Mouse (Mus musculus) heart, embryonic 12.5 days (tissue): ENCODE data around the gene Dcp1b. TPM values are rescaled to one million over a fixed set of nuclear protein-coding genes. Genes with fewer than 3 reads are reported as not detected.

Experiments used
- ATAC-seq: fragments of 200-750 bp; cut with Nextera tagmentation; 2 replicates; pipeline ENCODE4 v1.8.0; 2017; ENCODE audit warnings: moderate TSS enrichment, moderate library complexity; ENCODE audit not compliant: insufficient number of reproducible peaks, low FRiP score
- H3K27ac ChIP-seq: fragments of 300-500 bp; sonication (generic); 2 replicates; pipeline ENCODE4 v1.5.1; 2016; ENCODE audit warnings: mild to moderate bottlenecking, moderate library complexity; ENCODE audit not compliant: poor library complexity, severe bottlenecking
- H3K27me3 ChIP-seq: fragments of 300-500 bp; sonication (generic); replicated peaks from 2 replicates; pipeline ENCODE4 v1.6.1; 2016; ENCODE audit warnings: mild to moderate bottlenecking, moderate library complexity
- H3K36me3 ChIP-seq: fragments of 300-500 bp; sonication (generic); 2 replicates; pipeline ENCODE4 v1.6.1; 2016; ENCODE audit warnings: mild to moderate bottlenecking, moderate library complexity
- H3K4me1 ChIP-seq: fragments of 300-500 bp; sonication (generic); replicated peaks from 2 replicates; pipeline ENCODE4 v1.6.1; 2016; ENCODE audit warnings: mild to moderate bottlenecking
- H3K4me2 ChIP-seq: fragments of 300-500 bp; sonication (generic); 2 replicates; pipeline ENCODE4 v1.6.1; 2016; ENCODE audit warnings: mild to moderate bottlenecking, moderate library complexity
- H3K4me3 ChIP-seq: fragments of 300-500 bp; sonication (generic); 2 replicates; pipeline ENCODE4 v1.5.1; 2016; ENCODE audit warnings: mild to moderate bottlenecking
- H3K9ac ChIP-seq: fragments of 300-500 bp; sonication (generic); 2 replicates; pipeline ENCODE4 v1.6.1; 2016; ENCODE audit warnings: mild to moderate bottlenecking, moderate library complexity
- H3K9me3 ChIP-seq: fragments of 300-500 bp; sonication (generic); replicated peaks from 2 replicates; pipeline ENCODE4 v1.6.1; 2016; ENCODE audit warnings: mild to moderate bottlenecking, moderate library complexity
- WGBS: fragments of 180-500 bp; shearing (Covaris S2); methylation state at CpG from one replicate; pipeline ENCODE4 v1.1.7; 2016; 5-methylcytosine and 5-hydroxymethylcytosine counted together
- polyA plus RNA-seq: library from polyadenylated mRNA; unstranded; fragments of >200 nt; fragmentation: Nextera tagmentation; extraction: Ambion mirVana; gene quantifications from 2 replicates; pipeline ENCODE4 v1.2.1, GENCODE M21; 2016

Dcp1b gene
- polyA plus RNA-seq, 1 experiment from 2014 or later = 6.3 TPM

DNA sequence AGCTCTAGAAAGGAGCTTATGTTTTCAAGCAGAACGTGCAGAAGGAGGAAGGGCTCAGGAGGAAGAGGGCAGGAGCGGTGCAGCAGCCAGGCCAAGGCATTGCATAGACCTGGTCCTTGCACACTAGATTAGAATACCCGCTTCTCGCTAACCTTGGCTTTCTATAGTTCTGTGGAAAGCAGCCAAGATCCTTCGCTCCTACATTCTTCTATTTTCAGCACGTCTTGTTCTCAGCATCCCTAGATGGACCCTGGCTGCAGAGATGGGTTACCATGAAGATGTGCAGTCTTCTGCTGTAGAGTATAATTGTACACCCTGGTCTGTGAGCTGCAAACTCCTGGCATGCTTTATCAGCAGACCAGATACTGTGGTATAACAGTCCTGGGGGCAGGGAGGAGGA is 39.1 kb downstream of the Dcp1b start:
- H3K4me1 ChIP-seq = peaks cover 58% of the 10 kb centered on the region
- H3K9me3 ChIP-seq = no peaks in the 10 kb centered on the region
- ATAC-seq = peak; percentile 42
- WGBS = 35% methylated on average over 6 of the region's 6 CpGs
- no peaks in the 10 kb centered on the region for H3K36me3 ChIP-seq
- peak overlapping the region; percentile 52 for H3K4me2 ChIP-seq
- no peaks in the 10 kb centered on the region for H3K27me3 ChIP-seq
- H3K4me3 ChIP-seq = no peak overlapping the region
- H3K27ac ChIP-seq = peak overlapping the region; percentile 84
- H3K9ac ChIP-seq = 0 out of 2 replicates have a peak overlapping the region, but pooled peaks have one; percentile 28

DNA sequence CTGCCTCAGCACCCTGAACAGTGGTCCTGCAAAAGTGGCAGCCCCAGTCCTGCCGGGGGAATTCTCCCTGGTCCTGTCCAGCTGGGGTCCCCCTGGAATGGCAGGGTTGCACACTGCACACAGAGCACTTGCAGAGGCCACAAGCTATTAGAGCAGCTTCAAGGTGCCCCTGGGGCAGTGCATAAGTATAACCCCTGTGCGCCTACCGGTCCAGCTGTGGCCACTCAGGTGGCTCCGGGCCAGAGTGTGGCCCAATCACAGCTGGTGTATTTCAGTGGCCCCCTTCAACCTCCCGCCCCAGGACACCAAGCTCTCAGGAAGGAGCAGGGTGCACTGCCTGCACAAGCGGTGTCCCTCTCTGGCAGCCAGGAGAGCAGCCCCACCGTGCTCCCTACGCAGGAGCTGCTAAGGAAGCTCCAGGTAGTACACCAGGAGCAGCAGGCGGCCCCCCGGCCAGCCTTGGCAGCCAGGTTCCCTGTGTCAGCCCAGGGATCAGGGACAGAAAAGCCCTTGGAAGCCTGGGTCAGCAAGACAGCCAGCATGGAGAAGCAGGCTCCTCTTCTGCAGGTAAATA is 40.1 kb downstream of the Dcp1b start:
- Histone ChIP-seq H3K9ac (peak overlapping the region; percentile 60), H3K4me2 (peak overlapping the region; percentile 52), H3K27me3 (no peaks in the 10 kb centered on the region), H3K4me3 (no peak overlapping the region), H3K36me3 (no peaks in the 10 kb centered on the region), H3K4me1 (peaks cover 66% of the 10 kb centered on the region), H3K27ac (peak overlapping the region; percentile 84), H3K9me3 (no peaks in the 10 kb centered on the region)
- ATAC-seq = peak; percentile 30; the same call in 1 of the 2 replicates
- 68% methylated on average over 10 of the region's 10 CpGs for WGBS

DNA sequence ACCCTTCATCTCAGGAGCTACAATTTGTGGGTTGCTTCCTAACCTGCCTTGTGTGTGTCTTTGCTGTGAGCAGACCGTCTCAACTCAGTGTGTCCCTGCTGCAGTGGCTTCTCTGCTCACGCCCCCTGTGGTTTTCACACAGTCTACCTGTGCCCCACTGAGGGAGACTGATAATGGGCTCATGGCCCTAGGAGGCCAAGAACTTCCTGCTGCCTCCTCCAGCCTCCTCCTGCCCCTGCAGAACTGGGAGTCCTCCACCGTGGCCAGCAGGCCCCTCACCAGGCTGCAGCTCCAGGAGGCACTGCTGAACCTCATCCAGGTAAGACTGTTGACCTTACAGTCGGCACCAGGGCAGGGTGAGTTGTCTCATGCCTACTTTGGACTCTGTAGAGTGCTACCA is 42.6 kb downstream of the Dcp1b start:
- no peak overlapping the region for H3K4me2 ChIP-seq
- H3K36me3 ChIP-seq = no peaks in the 10 kb centered on the region
- 0 out of 2 replicates have a peak overlapping the region, but pooled peaks have one; percentile 7 for H3K9ac ChIP-seq
- ATAC-seq = no peak
- H3K27me3 ChIP-seq = no peaks in the 10 kb centered on the region
- H3K9me3 ChIP-seq = no peaks in the 10 kb centered on the region
- WGBS = 44% methylated on average over 4 of the region's 4 CpGs
- no peak overlapping the region for H3K27ac ChIP-seq
- no peak overlapping the region for H3K4me3 ChIP-seq
- peaks cover 66% of the 10 kb centered on the region for H3K4me1 ChIP-seq

DNA sequence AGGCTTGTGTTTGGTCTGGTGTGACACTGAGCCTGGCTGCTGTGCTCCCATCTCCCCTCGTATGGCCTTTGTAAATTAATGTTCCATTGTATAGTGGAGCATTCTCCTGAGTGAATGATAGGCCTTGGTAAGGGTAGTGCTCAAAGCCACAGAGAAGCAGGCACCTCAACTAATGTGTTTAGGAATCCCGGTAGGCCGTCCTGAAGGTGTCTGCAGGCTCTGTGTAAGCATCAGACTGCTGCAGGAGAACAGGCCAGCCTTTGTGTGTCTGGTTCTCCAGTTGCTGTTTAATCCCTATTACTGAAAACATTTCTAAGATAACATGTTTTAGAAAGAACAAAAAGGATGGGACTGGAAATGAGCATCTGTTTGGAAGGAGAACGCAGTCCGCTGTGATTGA is 43.5 kb downstream of the Dcp1b start:
- Histone ChIP-seq H3K9ac (no peak overlapping the region), H3K27me3 (no peaks in the 10 kb centered on the region), H3K9me3 (no peaks in the 10 kb centered on the region), H3K27ac (no peak overlapping the region; the same call in 1 of the 2 replicates), H3K4me1 (peaks cover 58% of the 10 kb centered on the region), H3K36me3 (no peaks in the 10 kb centered on the region), H3K4me3 (no peak overlapping the region), H3K4me2 (no peak overlapping the region)
- 75% methylated on average over 5 of the region's 5 CpGs for WGBS
- ATAC-seq = no peak

DNA sequence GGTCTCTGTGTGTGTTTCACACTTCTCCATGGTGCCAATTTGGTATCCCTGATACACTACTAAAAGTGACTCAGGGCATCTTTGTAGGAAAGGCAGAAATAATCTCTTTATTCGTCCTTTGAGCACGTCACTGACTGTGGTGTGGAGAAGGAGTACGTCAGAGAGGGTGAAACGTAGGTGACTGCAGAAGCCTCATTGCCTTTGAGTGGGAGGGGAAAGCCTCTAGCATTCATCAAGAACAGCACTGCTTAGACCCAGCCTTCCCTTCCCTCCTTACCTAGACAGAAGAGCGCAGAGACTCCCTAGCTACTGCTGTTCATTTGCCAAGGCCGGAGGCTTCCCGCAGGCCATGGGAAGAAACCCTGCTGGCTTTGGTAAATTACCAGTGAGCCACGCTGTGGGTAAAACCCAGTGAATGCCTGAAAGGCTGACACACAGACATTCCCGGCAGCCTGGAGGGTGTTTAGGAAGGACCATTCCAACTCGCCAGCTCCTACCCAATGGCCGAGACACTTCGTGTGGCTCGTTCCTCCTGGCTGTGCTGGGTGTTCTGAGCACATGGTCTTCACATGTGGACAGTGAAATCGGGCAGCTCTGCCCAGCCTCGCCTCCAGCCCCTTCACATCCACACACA is 44.3 kb downstream of the Dcp1b start:
- no peak overlapping the region for H3K4me2 ChIP-seq

DNA sequence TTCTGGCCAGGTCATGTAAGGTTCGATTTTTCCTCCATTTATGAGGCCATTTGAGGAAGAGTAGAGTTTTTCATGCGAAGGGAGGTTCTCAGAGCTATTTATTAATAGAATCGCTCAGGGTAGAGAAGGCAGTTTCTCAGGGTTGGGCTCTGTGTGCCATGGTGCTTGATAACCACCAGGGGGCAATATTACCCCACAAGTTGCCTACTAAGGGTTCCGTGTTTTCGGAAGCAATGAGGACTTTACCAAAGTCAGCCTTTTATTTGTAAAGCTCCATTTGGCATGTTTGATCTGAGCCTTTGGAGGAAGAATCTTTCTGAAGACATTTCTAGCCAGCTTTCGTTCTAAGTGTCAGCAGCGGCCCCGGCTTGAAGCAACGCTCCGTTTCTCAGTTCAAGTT is 45.2 kb downstream of the Dcp1b start:
- no peak for ATAC-seq
- Histone ChIP-seq H3K4me2 (no peak overlapping the region), H3K9ac (no peak overlapping the region), H3K4me3 (no peak overlapping the region), H3K27ac (no peak overlapping the region), H3K4me1 (peaks cover 42% of the 10 kb centered on the region), H3K36me3 (no peaks in the 10 kb centered on the region), H3K27me3 (peaks cover 2% of the 10 kb centered on the region; the same call in 1 of the 2 replicates), H3K9me3 (no peaks in the 10 kb centered on the region)
- WGBS = 42% methylated on average over 10 of the region's 10 CpGs

More for the DNA sequence above, 44.3 kb downstream of the Dcp1b start:
- 66% methylated on average over 15 of the region's 15 CpGs for WGBS
- Histone ChIP-seq H3K9ac (no peak overlapping the region), H3K36me3 (no peaks in the 10 kb centered on the region), H3K27me3 (no peaks in the 10 kb centered on the region), H3K4me1 (peaks cover 52% of the 10 kb centered on the region), H3K4me3 (no peak overlapping the region), H3K9me3 (no peaks in the 10 kb centered on the region), H3K27ac (no peak overlapping the region)
- ATAC-seq = no peak

DNA sequence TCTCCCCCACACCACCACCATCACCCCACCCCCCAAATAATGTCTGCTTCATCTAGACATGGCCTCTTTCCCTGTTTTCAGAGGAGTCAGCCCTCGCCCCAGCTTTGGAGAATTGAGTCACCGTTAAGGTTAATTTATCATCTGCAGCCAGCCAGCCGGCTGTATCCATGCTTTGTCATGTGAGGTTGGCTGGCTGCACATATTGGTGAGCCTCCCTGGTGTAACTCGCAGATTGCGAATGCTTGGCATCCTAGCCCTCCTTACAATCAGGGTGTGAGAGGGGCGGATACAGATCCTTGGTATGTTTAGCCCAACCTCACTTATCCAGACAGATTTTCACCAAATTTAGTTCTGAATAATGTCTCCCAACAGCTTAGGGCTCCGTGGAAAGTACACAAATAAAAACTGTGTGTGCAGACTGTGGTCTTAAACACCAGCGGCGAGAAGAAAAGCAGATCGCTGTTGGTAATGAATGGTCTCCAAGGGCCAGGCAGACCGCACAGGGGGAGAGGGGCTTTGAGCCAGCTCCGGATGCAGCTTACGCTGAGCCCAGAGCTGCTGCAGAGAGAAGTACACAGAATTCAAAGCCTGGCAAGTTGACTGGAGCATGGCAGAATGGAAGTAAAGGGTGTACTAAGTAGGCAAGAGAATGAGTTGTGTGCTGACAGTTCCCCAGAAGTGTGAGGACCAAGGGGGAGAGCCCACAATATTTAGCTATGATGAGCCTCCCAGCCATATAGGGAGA is 49.6 kb downstream of the Dcp1b start:
- 75% methylated on average over 13 of the region's 13 CpGs for WGBS
- Histone ChIP-seq H3K4me1 (peaks cover 3% of the 10 kb centered on the region), H3K27me3 (peaks cover 12% of the 10 kb centered on the region; the same call in 1 of the 2 replicates), H3K4me3 (no peak overlapping the region), H3K9ac (no peak overlapping the region), H3K36me3 (no peaks in the 10 kb centered on the region), H3K9me3 (no peaks in the 10 kb centered on the region), H3K27ac (no peak overlapping the region), H3K4me2 (no peak overlapping the region)
- no peak for ATAC-seq

DNA sequence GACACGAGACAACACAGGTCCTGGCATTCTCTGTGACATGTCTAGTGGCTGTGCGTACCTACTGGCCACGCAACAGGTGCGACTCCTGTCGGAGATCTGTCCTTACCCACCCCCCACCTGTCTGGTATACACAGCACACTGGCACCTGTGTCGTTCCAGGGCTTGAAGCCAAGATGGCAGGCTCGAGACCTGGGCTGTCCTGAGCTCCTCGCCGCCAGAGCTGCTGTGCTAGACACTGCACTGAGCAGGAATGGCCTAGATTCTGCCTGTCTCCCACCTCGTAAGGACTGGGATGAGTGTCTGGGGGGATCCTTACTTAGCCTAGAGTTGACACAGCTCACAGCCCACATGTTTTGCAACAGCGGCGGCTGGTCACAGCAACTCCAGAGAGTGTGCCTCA is 50.2 kb downstream of the Dcp1b start:
- Histone ChIP-seq H3K27ac (no peak overlapping the region), H3K9me3 (no peaks in the 10 kb centered on the region), H3K4me1 (no peaks in the 10 kb centered on the region; the same call in 1 of the 2 replicates), H3K4me3 (no peak overlapping the region), H3K4me2 (no peak overlapping the region), H3K27me3 (peaks cover 12% of the 10 kb centered on the region; the same call in 1 of the 2 replicates), H3K36me3 (no peaks in the 10 kb centered on the region), H3K9ac (no peak overlapping the region)
- no peak; the same call in 1 of the 2 replicates for ATAC-seq
- WGBS = 80% methylated on average over 12 of the region's 12 CpGs

DNA sequence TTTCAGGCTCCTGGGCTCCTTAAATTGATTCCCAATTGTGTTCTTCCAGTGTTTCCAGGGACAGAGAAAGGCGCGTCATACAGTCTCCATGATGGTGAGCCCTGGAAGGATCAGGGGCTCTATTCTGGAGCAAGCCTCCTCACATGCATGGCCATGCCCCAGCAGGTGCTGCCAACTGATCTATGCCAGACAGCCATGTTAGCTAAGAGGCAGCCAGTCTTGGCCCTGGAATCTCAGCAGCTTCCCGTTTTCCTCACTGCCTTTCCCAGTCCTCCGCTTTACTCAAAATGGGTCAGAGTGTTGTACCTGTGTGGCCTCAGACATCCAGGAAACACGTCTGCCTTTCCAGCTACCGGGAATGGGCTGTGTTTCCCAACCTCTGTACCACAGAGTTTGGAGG is 50.7 kb downstream of the Dcp1b start:
- no peaks in the 10 kb centered on the region for H3K9me3 ChIP-seq
- no peak overlapping the region for H3K9ac ChIP-seq
- H3K4me3 ChIP-seq = no peak overlapping the region
- H3K27me3 ChIP-seq = peaks cover 12% of the 10 kb centered on the region; the same call in 1 of the 2 replicates
- 82% methylated on average over 6 of the region's 6 CpGs for WGBS
- H3K27ac ChIP-seq = no peak overlapping the region
- no peak for ATAC-seq
- no peaks in the 10 kb centered on the region; the same call in 1 of the 2 replicates for H3K4me1 ChIP-seq
- no peaks in the 10 kb centered on the region for H3K36me3 ChIP-seq
- H3K4me2 ChIP-seq = no peak overlapping the region

DNA sequence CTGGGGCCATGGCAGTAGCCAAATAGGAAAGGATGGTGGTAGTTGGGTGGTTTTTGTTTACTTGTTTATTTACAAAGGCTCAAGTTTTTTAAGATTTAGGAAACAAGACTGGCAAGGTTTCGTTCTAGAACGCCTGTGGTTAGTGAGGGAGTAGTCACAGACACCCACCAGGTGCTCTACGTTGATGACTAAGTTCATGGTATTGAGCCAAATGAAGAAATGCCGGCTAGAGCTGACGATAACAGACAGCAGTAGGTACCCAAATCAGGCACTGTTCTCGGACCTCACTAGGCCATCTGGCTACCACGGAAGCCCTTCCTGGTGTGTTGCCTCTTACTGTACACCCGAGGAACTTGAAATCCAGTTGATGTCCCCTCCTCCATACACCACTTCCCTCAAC is 51.9 kb downstream of the Dcp1b start:
- H3K4me1 ChIP-seq = no peaks in the 10 kb centered on the region; the same call in 1 of the 2 replicates
- 86% methylated on average over 8 of the region's 8 CpGs for WGBS
- H3K9ac ChIP-seq = no peak overlapping the region
- no peak overlapping the region for H3K4me3 ChIP-seq
- H3K9me3 ChIP-seq = no peaks in the 10 kb centered on the region
- no peaks in the 10 kb centered on the region for H3K36me3 ChIP-seq
- no peak overlapping the region for H3K27ac ChIP-seq
- no peak overlapping the region for H3K4me2 ChIP-seq
- H3K27me3 ChIP-seq = peaks cover 12% of the 10 kb centered on the region; the same call in 1 of the 2 replicates
- no peak for ATAC-seq
